Mouse (Mus musculus) E14TG2a.4 (cell line): ENCODE measurements around the gene Ndel1.

Experiments used
- CTCF ChIP-seq: conservative IDR thresholded peaks from 2 replicates; pipeline ENCODE4 v1.5.1; 2014; ENCODE audit warnings: low read length
- POU5F1 ChIP-seq: IDR thresholded peaks from 2 replicates; pipeline ENCODE4 v1.6.1; 2014; ENCODE audit warnings: low read length, borderline replicate concordance

GRCm38 (mm10) chr11:68905138-68905531 lies 33.5 kb upstream of the Ndel1 start:
- TF ChIP-seq CTCF = no peak
- TF ChIP-seq POU5F1 = no peak
